Mouse (Mus musculus) forebrain, embryonic 15.5 days (tissue): ENCODE results near the gene Pygo2. TPM values are rescaled to one million over a fixed set of nuclear protein-coding genes. Genes with fewer than 3 reads are reported as not detected.

Experiments
- polyA plus RNA-seq: library from polyadenylated mRNA; unstranded; fragments of >200 nt; fragmentation: Nextera tagmentation; extraction: Ambion mirVana; gene quantifications from 2 replicates; pipeline ENCODE4 v1.2.1, GENCODE M21; 2015

Gene Pygo2
- polyA plus RNA-seq, 1 experiment from 2014 or later = 41.5 TPM

Other genes with a start within 250 kb of the Pygo2 start
- gene Fam189b, start 247.1 kb upstream of the Pygo2 start, polyA plus RNA-seq = 22.3 and 24.6 TPM in 2 replicates
- gene Gba, start 227.3 kb upstream of the Pygo2 start, polyA plus RNA-seq = 39.2 and 42.7 TPM in 2 replicates
- gene Thbs3, start 215.0 kb upstream of the Pygo2 start, polyA plus RNA-seq = 67.0 and 68.3 TPM in 2 replicates
- 172 and 175 TPM in 2 replicates for gene Mtx1, start 203.1 kb upstream of the Pygo2 start, polyA plus RNA-seq
- 1.1 and 1.8 TPM in 2 replicates for gene Muc1, start 201.2 kb upstream of the Pygo2 start, polyA plus RNA-seq
- gene Krtcap2, start 184.2 kb upstream of the Pygo2 start, polyA plus RNA-seq = 192 and 205 TPM in 2 replicates
- 57.7 and 58.7 TPM in 2 replicates for gene Trim46, start 183.9 kb upstream of the Pygo2 start, polyA plus RNA-seq
- gene Dpm3, start 170.9 kb upstream of the Pygo2 start, polyA plus RNA-seq = 76.5 and 89.6 TPM in 2 replicates
- 35.4 and 40.6 TPM in 2 replicates for gene Slc50a1, start 159.6 kb upstream of the Pygo2 start, polyA plus RNA-seq
- 9.2 and 9.9 TPM in 2 replicates for gene Efna1, start 149.1 kb upstream of the Pygo2 start, polyA plus RNA-seq
- gene Efna3, start 107.2 kb upstream of the Pygo2 start, polyA plus RNA-seq = 41.0 and 42.5 TPM in 2 replicates
- gene Efna4, start 92.2 kb upstream of the Pygo2 start, polyA plus RNA-seq = 14.4 and 15.7 TPM in 2 replicates
- 32.9 and 34.0 TPM in 2 replicates for gene Adam15, start 80.2 kb upstream of the Pygo2 start, polyA plus RNA-seq
- 0.11 and 0.13 TPM in 2 replicates for gene Dcst2, start 68.2 kb upstream of the Pygo2 start, polyA plus RNA-seq
- gene Dcst1, start 65.0 kb upstream of the Pygo2 start, polyA plus RNA-seq = 0.51 and 0.89 TPM in 2 replicates
- 0.37 and 0.52 TPM in 2 replicates for gene Zbtb7b, start 35.4 kb upstream of the Pygo2 start, polyA plus RNA-seq
- gene Lenep, start 27.4 kb upstream of the Pygo2 start, polyA plus RNA-seq = 0.64 and 0.82 TPM in 2 replicates
- 42.0 and 42.3 TPM in 2 replicates for gene Flad1, start 18.3 kb upstream of the Pygo2 start, polyA plus RNA-seq
- 165 and 196 TPM in 2 replicates for gene Cks1b, start 11.8 kb upstream of the Pygo2 start, polyA plus RNA-seq
- 14.3 and 15.8 TPM in 2 replicates for gene Shc1, start 11.8 kb upstream of the Pygo2 start, polyA plus RNA-seq
- 12.1 and 15.1 TPM in 2 replicates for gene Pbxip1, start 6.5 kb downstream of the Pygo2 start, polyA plus RNA-seq
- gene Pmvk, start 24.3 kb downstream of the Pygo2 start, polyA plus RNA-seq = 80.2 and 80.9 TPM in 2 replicates
- 9.0 and 10.4 TPM in 2 replicates for gene Kcnn3, start 90.0 kb downstream of the Pygo2 start, polyA plus RNA-seq